ENCODE assay signal across 12 mouse cellular contexts in genomic region chr15:6705351-6705901, GRCm38 (mm10). TPM values are rescaled to one million over a fixed set of nuclear protein-coding genes. Genes with fewer than 3 reads are reported as not detected.
DNase-seq lines count a peak whose midpoint lies in the region; ATAC-seq lines count a peak whose summit lies in the region.
"Had no signal": no experiment of that assay in that cellular context is flagged by ENCODE, and none has a peak within 500 bp of the region (broad histone marks: within the 10 kb centered on the region; RNA-seq: fewer than 3 reads in every experiment).

No protein-coding gene starts in this region.

- no peak overlapping the region for H3K9ac ChIP-seq in midbrain, embryonic 13.5 days (replicated peaks)

- WGBS in midbrain, embryonic 13.5 days, result 65% methylated on average over 7 of the region's 7 CpGs

- H3K4me1 ChIP-seq in midbrain, embryonic 13.5 days (replicated peaks), result peaks cover 12% of the 10 kb centered on the region

- no peak overlapping the region for H3K4me3 ChIP-seq in midbrain, embryonic 13.5 days (replicated peaks)

- no peak overlapping the region for H3K4me2 ChIP-seq in midbrain, embryonic 13.5 days (replicated peaks)

- ATAC-seq in erythroid progenitor cell, adult 5-6 weeks (replicated peaks; ENCODE audit: low FRiP score, poor library complexity, severe bottlenecking), result 0 out of 2 replicates have a peak, but pooled peaks have one; percentile 8
- peak; percentile 63 for ATAC-seq in megakaryocyte, adult 5-6 weeks (ENCODE audit: poor library complexity, severe bottlenecking)
- no peak for ATAC-seq in midbrain, embryonic 13.5 days
- ATAC-seq: Patski had no signal

- peaks cover 8% of the 10 kb centered on the region; the same call in 1 of the 2 replicates for H3K27me3 ChIP-seq in midbrain, embryonic 13.5 days
- H3K27me3 ChIP-seq: Patski had no signal

- no peak overlapping the region for H3K27ac ChIP-seq in midbrain, embryonic 13.5 days

- DNase-seq in 416B (ENCODE audit: low read depth), result peak; percentile 67
- peak; percentile 62 to 70 for DNase-seq in B cell, adult 2 months
- no peak for DNase-seq in urinary bladder, adult 18-20 months (ENCODE audit: low spot score in 2 of 2)
- DNase-seq in cerebellum, adult 11-12 months, result no peak
- DNase-seq: adrenal gland, postnatal 25 days; cerebellum, postnatal 25 days; kidney, postnatal 25 days; lung, adult 18-20 months had no signal

- no peaks in the 10 kb centered on the region for H3K9me3 ChIP-seq in midbrain, embryonic 13.5 days

- no peaks in the 10 kb centered on the region for H3K36me3 ChIP-seq in midbrain, embryonic 13.5 days

RNA-seq across cellular contexts. Expression of gene Rictor, which starts 2.8 kb away (rescaled TPM):
- 41.1 and 59.9 TPM in 2 replicates for total RNA-seq in erythroid progenitor cell, adult 5-6 weeks (2015; ENCODE audit: low replicate concordance)
- 59.8 and 66.1 TPM in 2 replicates for total RNA-seq in erythroid progenitor cell, adult 5-6 weeks (2017; ENCODE audit: low replicate concordance)
- 24.3 and 28.7 TPM in 2 replicates for total RNA-seq in megakaryocyte, adult 5-6 weeks (2015)
- total RNA-seq in megakaryocyte, adult 5-6 weeks (2017), result 26.0 and 30.8 TPM in 2 replicates
- polyA plus RNA-seq in midbrain, embryonic 13.5 days (2015; fragmentation: Nextera tagmentation; extraction: Ambion mirVana), result 62.0 and 63.8 TPM in 2 replicates

Comparison
In these comparisons a context has a peak if more than half of its experiments do, and no peak if none do; other contexts are left out.
1. DNase-seq: peak in 416B (single experiment) and B cell, adult 2 months (2 of 2); none in urinary bladder, adult 18-20 months (0 of 2) and cerebellum, adult 11-12 months (single experiment).